Mouse (Mus musculus): Measurements from ENCODE around the gene Auts2.

GRCm38 (mm10) chr5:131563630-131564252 is 979.4 kb downstream of the Auts2 start:
- no peak for TF ChIP-seq ZC3H11A (IDR thresholded peaks at IDR 0.05; ENCODE audit: borderline replicate concordance, low read depth, low read length)
- TF ChIP-seq ZNF384 (IDR thresholded peaks at IDR 0.05; ENCODE audit: low read depth, low read length), result no peak
- TF ChIP-seq HCFC1 (IDR thresholded peaks at IDR 0.05; ENCODE audit: borderline replicate concordance, insufficient read depth, low read length), result no peak
